9 mouse cellular contexts compared by ENCODE assay signal in the genomic region with DNA sequence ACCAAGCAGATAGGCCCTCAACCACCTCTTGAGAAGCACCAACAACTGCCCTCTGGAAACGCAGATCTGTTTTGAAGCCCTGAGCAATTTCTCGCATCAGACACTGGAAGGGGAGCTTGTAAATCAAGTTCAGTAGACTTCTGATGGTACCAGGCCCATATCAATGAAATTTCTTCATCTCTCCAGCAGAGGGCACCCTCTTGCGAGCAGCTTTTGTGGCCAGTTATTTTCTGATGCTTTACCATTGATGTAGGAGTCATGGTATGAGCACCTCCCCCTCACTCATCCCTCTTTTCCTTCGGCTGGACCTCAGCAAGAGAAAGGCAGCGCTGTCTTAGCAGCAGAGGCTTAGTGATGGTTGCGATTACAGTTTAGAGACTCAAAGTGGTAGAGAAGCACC.
DNase-seq lines count a peak whose midpoint lies in the region; ATAC-seq lines count a peak whose summit lies in the region.
"Had no signal": no experiment of that assay in that cellular context is flagged by ENCODE, and none has a peak within 500 bp of the region (broad histone marks: within the 10 kb centered on the region; RNA-seq: fewer than 3 reads in every experiment).

No protein-coding gene starts in this region.

- no peak for ATAC-seq in hindbrain, embryonic 11.5 days (ENCODE audit: low FRiP score)
- ATAC-seq in hindbrain, embryonic 12.5 days (ENCODE audit: low FRiP score) = no peak
- no peak for ATAC-seq in inflammation-experienced regulatory T-cells, adult 6 months
- ATAC-seq in erythroblast, adult 5-6 weeks (replicated peaks; ENCODE audit: low FRiP score, poor library complexity, severe bottlenecking) = no peak

- H3K4me3 ChIP-seq in hindbrain, embryonic 11.5 days (ENCODE audit: low read depth, low read length) = no peak overlapping the region
- H3K4me3 ChIP-seq in hindbrain, embryonic 12.5 days = no peak overlapping the region
- H3K4me3 ChIP-seq: limb, embryonic 15.5 days had no signal

- no peaks in the 10 kb centered on the region for H3K36me3 ChIP-seq in hindbrain, embryonic 11.5 days (ENCODE audit: control insufficient read depth, insufficient read depth, low read length)
- no peaks in the 10 kb centered on the region for H3K36me3 ChIP-seq in hindbrain, embryonic 12.5 days
- H3K36me3 ChIP-seq: limb, embryonic 15.5 days had no signal

- no peak overlapping the region for H3K9ac ChIP-seq in hindbrain, embryonic 11.5 days (ENCODE audit: low read depth, low read length)
- no peak overlapping the region for H3K9ac ChIP-seq in hindbrain, embryonic 12.5 days
- H3K9ac ChIP-seq: limb, embryonic 15.5 days had no signal

- no peaks in the 10 kb centered on the region for H3K27me3 ChIP-seq in hindbrain, embryonic 11.5 days (ENCODE audit: control insufficient read depth, insufficient read depth, low read length)
- H3K27me3 ChIP-seq in hindbrain, embryonic 12.5 days = no peaks in the 10 kb centered on the region
- H3K27me3 ChIP-seq: limb, embryonic 15.5 days had no signal

- H3K4me1 ChIP-seq in hindbrain, embryonic 11.5 days (replicated peaks; ENCODE audit: control insufficient read depth, insufficient read depth, low read length) = no peaks in the 10 kb centered on the region
- no peaks in the 10 kb centered on the region for H3K4me1 ChIP-seq in hindbrain, embryonic 12.5 days
- H3K4me1 ChIP-seq: limb, embryonic 15.5 days had no signal

- no peak overlapping the region for H3K4me2 ChIP-seq in hindbrain, embryonic 11.5 days (replicated peaks; ENCODE audit: low read depth, low read length)
- no peak overlapping the region for H3K4me2 ChIP-seq in hindbrain, embryonic 12.5 days (replicated peaks)
- H3K4me2 ChIP-seq: limb, embryonic 15.5 days had no signal

- 53% methylated on average over 6 of the region's 6 CpGs for WGBS in hindbrain, embryonic 11.5 days
- WGBS in hindbrain, embryonic 12.5 days = 49% methylated on average over 6 of the region's 6 CpGs

- no peak overlapping the region for H3K27ac ChIP-seq in hindbrain, embryonic 11.5 days (ENCODE audit: low read depth, low read length)
- H3K27ac ChIP-seq in hindbrain, embryonic 12.5 days = no peak overlapping the region
- H3K27ac ChIP-seq: limb, embryonic 15.5 days had no signal

- no peaks in the 10 kb centered on the region for H3K9me3 ChIP-seq in hindbrain, embryonic 11.5 days (ENCODE audit: control insufficient read depth, low read length)
- no peaks in the 10 kb centered on the region for H3K9me3 ChIP-seq in hindbrain, embryonic 12.5 days (replicated peaks)
- H3K9me3 ChIP-seq: limb, embryonic 15.5 days had no signal

- DNase-seq in hindbrain, embryonic 11.5 days (ENCODE audit: low spot score) = peak; percentile 37
- peak; percentile 39 for DNase-seq in 3T3-L1 (ENCODE audit: low read depth, low spot score)
- DNase-seq in ES-CJ7 (ENCODE audit: low read depth, low spot score) = peak; percentile 59
- DNase-seq in forelimb bud, embryonic 11.5 days (ENCODE audit: low read depth, low spot score) = peak; percentile 23
- DNase-seq in spleen, postnatal 14 days (ENCODE audit: low spot score in 2 of 2) = no peak

Comparison
In these comparisons a context has a peak if more than half of its experiments do, and no peak if none do; other contexts are left out.
1. DNase-seq: peak in hindbrain, embryonic 11.5 days (single experiment), 3T3-L1 (single experiment), ES-CJ7 (single experiment) and forelimb bud, embryonic 11.5 days (single experiment); none in spleen, postnatal 14 days (0 of 2).